Mouse (Mus musculus): Measurements from ENCODE around the gene Gm10722.
"Not testable (repeated sequence)": the region's sequence is repeated elsewhere in the genome, so short reads cannot be mapped to it uniquely, and the experiment has no call there.

The Gm10722 gene

DNA sequence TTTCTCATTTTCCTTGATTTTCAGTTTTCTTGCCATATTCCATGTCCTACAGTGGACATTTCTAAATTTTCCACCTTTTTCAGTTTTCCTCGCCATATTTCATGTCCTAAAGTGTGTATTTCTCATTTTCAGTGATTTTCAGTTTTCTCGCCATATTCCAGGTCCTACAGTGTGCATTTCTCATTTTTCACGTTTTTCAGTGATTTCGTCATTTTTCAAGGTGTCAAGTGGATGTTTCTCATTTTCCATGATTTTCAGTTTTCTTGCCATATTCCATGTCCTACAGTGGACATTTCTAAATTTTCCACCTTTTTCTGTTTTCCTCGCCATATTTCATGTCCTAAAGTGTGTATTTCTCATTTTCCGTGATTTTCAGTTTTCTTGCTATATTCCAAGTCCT lies 24.9 kb downstream of the Gm10722 start:
- DNase-seq (ENCODE audit: low spot score in 2 of 2): peak; percentile 84 to 86

DNA sequence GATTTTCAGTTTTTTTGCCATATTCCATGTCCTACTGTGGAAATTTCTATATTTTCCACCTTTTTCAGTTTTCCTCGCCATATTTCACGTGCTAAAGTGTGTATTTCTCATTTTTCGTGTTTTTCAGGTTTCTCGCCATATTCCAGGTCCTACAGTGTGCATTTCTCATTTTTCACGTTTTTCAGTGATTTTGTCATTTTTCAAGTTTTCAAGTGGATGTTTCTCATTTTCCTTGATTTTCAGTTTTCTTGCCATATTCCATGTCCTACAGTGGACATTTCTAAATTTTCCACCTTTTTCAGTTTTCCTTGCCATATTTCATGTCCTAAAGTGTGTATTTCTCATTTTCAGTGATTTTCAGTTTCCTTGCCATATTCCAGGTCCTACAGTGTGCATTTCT lies 25.4 kb downstream of the Gm10722 start:
- DNase-seq (ENCODE audit: low spot score in 2 of 2): not testable (repeated sequence)

DNA sequence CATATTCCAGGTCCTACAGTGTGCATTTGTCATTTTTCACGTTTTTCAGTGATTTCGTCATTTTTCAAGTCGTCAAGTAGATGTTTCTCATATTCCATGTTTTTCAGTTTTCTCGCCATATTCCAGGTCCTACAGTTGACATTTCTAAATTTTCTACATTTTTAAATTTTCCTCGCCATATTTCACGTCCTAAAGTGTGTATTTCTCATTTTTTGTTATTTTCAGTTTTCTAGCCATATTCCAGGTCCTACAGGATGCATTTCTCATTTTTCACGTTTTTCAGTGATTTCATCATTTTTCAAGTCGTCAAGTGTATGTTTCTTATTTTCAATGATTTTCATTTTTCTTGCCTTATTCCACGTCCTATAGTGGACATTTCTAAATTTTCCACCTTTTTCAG lies 26.0 kb downstream of the Gm10722 start:
- not testable (repeated sequence) for DNase-seq (ENCODE audit: low spot score in 2 of 2)

DNA sequence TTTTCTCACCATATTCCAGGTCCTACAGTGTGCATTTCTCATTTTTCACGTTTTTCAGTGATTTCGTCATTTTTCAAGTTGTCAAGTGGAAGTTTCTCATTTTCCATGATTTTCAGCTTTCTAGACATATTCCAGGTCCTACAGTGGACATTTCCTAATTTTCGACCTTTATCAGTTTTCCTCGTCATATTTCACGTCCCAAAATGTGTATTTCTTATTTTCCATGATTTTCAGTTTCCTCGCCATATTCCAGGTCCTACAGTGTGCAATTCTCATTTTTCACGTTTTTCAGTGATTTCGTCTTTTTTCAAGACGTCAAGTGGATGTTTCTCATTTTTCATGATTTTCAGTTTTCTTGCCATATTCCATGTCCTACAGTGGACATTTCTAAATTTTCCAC lies 26.5 kb downstream of the Gm10722 start:
- DNase-seq (ENCODE audit: low spot score in 2 of 2): not testable (repeated sequence)

DNA sequence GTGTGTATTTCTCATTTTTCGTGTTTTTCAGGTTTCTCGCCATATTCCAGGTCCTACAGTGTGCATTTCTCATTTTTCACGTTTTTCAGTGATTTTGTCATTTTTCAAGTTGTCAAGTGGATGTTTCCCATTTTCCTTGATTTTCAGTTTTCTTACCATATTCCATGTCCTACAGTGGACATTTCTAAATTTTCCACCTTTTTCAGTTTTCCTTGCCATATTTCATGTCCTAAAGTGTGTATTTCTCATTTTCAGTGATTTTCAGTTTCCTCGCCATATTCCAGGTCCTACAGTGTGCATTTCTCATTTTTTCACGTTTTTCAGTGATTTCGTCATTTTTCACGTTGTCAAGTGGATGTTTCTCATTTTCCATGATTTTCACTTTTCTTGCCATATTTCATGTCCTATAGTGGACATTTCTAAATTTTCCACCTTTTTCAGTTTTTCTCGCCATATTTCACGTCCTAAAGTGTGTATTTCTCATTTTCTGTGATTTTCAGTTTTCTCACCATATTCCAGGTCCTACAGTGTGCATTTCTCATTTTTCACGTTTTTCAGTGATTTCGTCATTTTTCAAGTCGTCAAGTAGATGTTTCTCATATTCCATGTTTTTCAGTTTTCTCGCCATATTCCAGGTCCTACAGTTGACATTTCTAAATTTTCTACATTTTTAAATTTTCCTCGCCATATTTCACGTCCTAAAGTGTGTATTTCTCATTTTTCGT lies 28.7 kb downstream of the Gm10722 start:
- DNase-seq (ENCODE audit: low spot score in 2 of 2): peak; percentile 47 to 49

DNA sequence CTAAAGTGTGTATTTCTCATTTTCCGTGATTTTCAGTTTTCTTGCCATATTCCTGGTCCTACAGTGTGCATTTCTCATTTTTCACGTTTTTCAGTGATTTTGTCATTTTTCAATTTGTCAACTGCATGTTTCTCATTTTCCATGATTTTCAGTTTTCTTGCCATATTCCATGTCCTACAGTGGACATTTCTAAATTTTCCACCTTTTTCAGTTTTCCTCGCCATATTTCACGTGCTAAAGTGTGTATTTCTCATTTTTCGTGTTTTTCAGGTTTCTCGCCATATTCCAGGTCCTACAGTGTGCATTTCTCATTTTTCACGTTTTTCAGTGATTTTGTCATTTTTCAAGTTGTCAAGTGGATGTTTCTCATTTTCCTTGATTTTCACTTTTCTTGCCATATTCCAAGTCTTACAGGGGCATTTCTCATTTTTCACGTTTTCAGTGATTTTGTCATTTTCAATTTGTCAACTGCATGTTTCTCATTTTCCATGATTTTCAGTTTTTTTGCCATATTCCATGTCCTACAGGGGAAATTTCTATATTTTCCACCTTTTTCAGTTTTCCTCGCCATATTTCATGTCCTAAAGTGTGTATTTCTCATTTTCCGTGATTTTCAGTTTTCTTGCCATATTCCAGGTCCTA lies 30.1 kb downstream of the Gm10722 start:
- not testable (repeated sequence) for DNase-seq (ENCODE audit: low spot score in 2 of 2)

DNA sequence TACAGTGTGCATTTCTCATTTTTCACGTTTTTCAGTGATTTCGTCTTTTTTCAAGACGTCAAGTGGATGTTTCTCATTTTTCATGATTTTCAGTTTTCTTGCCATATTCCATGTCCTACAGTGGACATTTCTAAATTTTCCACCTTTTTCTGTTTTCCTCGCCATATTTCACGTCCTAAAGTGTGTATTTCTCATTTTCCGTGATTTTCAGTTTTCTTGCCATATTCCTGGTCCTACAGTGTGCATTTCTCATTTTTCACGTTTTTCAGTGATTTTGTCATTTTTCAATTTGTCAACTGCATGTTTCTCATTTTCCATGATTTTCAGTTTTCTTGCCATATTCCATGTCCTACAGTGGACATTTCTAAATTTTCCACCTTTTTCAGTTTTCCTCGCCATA lies 33.6 kb downstream of the Gm10722 start, which contains the start of gene Gm17535:
Gene Gm17535 (plus strand): TSS at position 301 of the 400 bp plus-strand sequence.
- not testable (repeated sequence) for DNase-seq (ENCODE audit: low spot score in 2 of 2)

DNA sequence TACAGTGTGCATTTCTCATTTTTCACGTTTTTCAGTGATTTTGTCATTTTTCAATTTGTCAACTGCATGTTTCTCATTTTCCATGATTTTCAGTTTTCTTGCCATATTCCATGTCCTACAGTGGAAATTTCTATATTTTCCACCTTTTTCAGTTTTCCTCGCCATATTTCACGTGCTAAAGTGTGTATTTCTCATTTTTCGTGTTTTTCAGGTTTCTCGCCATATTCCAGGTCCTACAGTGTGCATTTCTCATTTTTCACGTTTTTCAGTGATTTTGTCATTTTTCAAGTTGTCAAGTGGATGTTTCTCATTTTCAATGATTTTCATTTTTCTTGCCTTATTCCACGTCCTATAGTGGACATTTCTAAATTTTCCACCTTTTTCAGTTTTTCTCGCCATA lies 35.9 kb downstream of the Gm10722 start, which contains the start of gene Gm10715:
Gene Gm10715 (plus strand): TSS at position 301 of the 400 bp plus-strand sequence.
- DNase-seq (ENCODE audit: low spot score in 2 of 2): not testable (repeated sequence)

DNA sequence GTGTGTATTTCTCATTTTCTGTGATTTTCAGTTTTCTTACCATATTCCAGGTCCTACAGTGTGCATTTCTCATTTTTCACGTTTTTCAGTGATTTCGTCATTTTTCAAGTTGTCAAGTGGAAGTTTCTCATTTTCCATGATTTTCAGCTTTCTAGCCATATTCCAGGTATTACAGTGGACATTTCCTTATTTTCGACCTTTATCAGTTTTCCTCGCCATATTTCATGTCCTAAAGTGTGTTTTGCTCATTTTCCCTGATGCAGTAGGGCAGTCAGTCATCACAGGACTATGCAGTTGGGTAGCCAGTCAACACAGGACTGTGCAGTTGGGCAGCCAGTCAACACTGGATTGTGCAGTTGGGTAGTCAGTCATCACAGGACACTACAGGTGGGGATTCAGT lies 37.4 kb downstream of the Gm10722 start:
- DNase-seq (ENCODE audit: low spot score in 2 of 2): not testable (repeated sequence)

Data from spleen, postnatal 14 days (tissue).